Mouse (Mus musculus) macrophage (primary cell): ENCODE measurements around the gene Strn4. TPM values are rescaled to one million over a fixed set of nuclear protein-coding genes. Genes with fewer than 3 reads are reported as not detected.

ENCODE experiments used
- H3K27ac ChIP-seq: fragments of 350-480 bp; formaldehyde crosslinking; 2 replicates; pipeline ENCODE4 v1.9.0; 2021
- H3K36me3 ChIP-seq: fragments of 350-480 bp; formaldehyde crosslinking; 2 replicates; pipeline ENCODE4 v1.9.0; 2021; ENCODE audit errors: inconsistent target
- H3K4me3 ChIP-seq: fragments of 350-480 bp; formaldehyde crosslinking; 2 replicates; pipeline ENCODE4 v1.9.0; 2021; ENCODE audit errors: inconsistent target
- H3K79me2 ChIP-seq: fragments of 350-480 bp; formaldehyde crosslinking; 2 replicates; pipeline ENCODE4 v1.9.0; 2021; ENCODE audit errors: inconsistent target
- WGBS: methylation state at CpG from one replicate; pipeline ENCODE4 v1.1.7; 2026; ENCODE audit warnings: inconsistent platforms; ENCODE audit not compliant: missing documents; 5-methylcytosine and 5-hydroxymethylcytosine counted together
- polyA plus RNA-seq: library from polyadenylated mRNA; stranded (reverse); fragments of 250-400 nt; gene quantifications from 3 replicates; pipeline ENCODE4 v1.2.4, GENCODE M21; 2018; ENCODE audit warnings: inconsistent platforms

Strn4 gene
- polyA plus RNA-seq, 1 experiment from 2014 or later, result 26.7 TPM

DNA sequence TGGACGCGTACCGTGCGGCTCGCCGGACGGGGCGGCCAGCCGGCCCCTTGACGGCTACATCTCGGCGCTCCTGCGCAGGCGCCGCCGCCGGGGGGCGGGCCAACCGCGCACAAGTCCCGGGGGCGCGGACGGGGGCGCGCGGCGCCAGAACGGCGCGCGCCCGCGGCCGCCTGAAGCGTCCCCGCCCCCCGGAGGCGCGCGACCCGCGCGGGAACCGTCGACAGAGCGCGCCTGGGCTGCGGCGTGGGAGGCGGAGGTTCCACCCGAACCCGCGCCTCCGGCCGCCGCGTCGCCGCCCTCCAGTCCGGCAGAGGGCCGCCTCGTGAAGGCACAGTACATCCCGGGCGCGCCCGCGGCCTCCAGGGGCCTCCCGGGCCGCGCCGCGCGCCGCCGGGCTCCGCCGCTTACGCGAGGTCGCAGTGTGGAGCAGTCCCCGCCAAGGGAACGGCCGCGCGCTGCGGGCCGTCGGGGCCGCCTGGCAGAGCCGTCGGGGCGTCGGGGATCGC, 69.6 kb downstream of the Strn4 start:
- Histone ChIP-seq H3K27ac (no peak overlapping the region), H3K4me3 (no peak overlapping the region), H3K79me2 (no peaks in the 10 kb centered on the region), H3K36me3 (no peaks in the 10 kb centered on the region)
- WGBS, result 22% methylated on average over 92 of the region's 95 CpGs

DNA sequence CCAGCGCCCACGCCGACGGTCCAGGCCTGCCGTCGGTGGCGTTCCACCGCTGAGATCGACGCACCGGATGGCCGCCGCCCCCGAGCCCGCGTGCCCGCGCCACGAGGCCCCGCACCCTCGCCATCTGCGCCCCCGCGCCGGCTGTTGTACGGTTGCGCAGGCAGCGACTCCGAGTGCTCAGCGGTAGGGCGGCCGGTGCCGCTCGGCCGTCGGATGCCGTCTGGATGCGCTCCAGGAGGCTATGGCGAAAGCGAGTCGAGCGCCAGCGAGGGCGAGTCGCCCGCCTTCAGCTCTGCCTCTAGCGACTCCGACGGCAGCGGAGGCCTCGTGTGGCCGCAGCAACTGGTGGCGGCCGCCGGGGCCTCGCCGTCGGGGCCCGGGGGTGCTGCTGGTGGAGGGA, 70.2 kb downstream of the Strn4 start:
- no peak overlapping the region for H3K27ac ChIP-seq
- H3K79me2 ChIP-seq, result no peaks in the 10 kb centered on the region
- 65% methylated on average over 42 of the region's 59 CpGs for WGBS
- H3K36me3 ChIP-seq, result no peaks in the 10 kb centered on the region
- H3K4me3 ChIP-seq, result no peak overlapping the region

Other genes starting within 250 kb of the Strn4 start
- gene Arhgap35, start 200.9 kb upstream of the Strn4 start, polyA plus RNA-seq, result 5.7 to 7.4 TPM (median 7.3 TPM) in 3 replicates
- gene Ceacam15, start 140.2 kb upstream of the Strn4 start, polyA plus RNA-seq, result not detected in 3 replicates
- gene Ceacam9, start 94.0 kb upstream of the Strn4 start, polyA plus RNA-seq, result not detected in 3 replicates
- gene Ap2s1, start 77.5 kb upstream of the Strn4 start, polyA plus RNA-seq, result 207 to 606 TPM (median 518 TPM) in 3 replicates
- gene Slc1a5, start 34.5 kb upstream of the Strn4 start, polyA plus RNA-seq, result 4.0 to 23.3 TPM (median 15.1 TPM) in 3 replicates
- gene Fkrp, start 843 bp downstream of the Strn4 start, polyA plus RNA-seq, result 17.4 to 25.4 TPM (median 20.5 TPM) in 3 replicates
- 3.7 to 6.1 TPM (median 4.8 TPM) in 3 replicates for gene Prkd2, start 27.0 kb downstream of the Strn4 start, polyA plus RNA-seq
- 0.15 to 0.32 TPM (median 0.31 TPM) in 3 replicates for gene Dact3, start 59.4 kb downstream of the Strn4 start, polyA plus RNA-seq
- not detected in 3 replicates for gene Gng8, start 75.9 kb downstream of the Strn4 start, polyA plus RNA-seq
- gene Ptgir, start 90.6 kb downstream of the Strn4 start, polyA plus RNA-seq, result 2.2 to 3.8 TPM (median 3.6 TPM) in 3 replicates
- gene Calm3, start 108.2 kb downstream of the Strn4 start, polyA plus RNA-seq, result 148 to 197 TPM (median 177 TPM) in 3 replicates
- not detected in 3 replicates for gene Pnmal2, start 128.8 kb downstream of the Strn4 start, polyA plus RNA-seq
- gene Pnmal1, start 143.8 kb downstream of the Strn4 start, polyA plus RNA-seq, result not detected in 3 replicates
- not detected in 3 replicates for gene Gm42372, start 167.2 kb downstream of the Strn4 start, polyA plus RNA-seq
- gene Ccdc8, start 176.8 kb downstream of the Strn4 start, polyA plus RNA-seq, result 0.03 TPM in 1 of 3 replicates, not detected in the others
- 49.0 to 68.9 TPM (median 61.2 TPM) in 3 replicates for gene Ppp5c, start 212.0 kb downstream of the Strn4 start, polyA plus RNA-seq
- not detected in 3 replicates for gene Hif3a, start 246.5 kb downstream of the Strn4 start, polyA plus RNA-seq